Mouse (Mus musculus) 3134 (cell line): ENCODE measurements around the gene Grk1.

Experiments used
- DNase-seq: peaks from one replicate; pipeline ENCODE4 v3.0.0-alpha.2; 2011; ENCODE audit warnings: low spot score; ENCODE audit not compliant: insufficient read length; ENCODE audit errors: extremely low read depth

Grk1 gene

DNA sequence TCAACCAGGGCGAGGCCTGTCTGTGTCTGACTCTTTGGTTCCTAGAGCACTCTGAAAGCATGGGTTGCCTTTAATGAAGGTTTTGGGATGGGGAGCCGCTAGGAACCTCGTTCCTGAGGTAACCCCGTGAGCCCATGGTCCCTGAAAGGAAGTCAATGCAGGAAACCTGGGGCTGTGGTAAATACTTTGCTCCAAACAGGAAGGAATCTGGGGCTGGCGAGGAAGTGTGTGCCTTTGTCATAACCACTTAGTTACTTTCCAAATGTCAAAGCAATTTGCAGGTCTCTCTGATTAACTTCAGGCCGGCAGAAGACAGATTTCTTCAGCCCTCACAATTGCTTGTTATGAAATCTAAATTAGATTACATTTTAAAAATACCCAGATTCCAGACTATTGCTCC lies 22.5 kb downstream of the Grk1 start:
- DNase-seq = no peak

DNA sequence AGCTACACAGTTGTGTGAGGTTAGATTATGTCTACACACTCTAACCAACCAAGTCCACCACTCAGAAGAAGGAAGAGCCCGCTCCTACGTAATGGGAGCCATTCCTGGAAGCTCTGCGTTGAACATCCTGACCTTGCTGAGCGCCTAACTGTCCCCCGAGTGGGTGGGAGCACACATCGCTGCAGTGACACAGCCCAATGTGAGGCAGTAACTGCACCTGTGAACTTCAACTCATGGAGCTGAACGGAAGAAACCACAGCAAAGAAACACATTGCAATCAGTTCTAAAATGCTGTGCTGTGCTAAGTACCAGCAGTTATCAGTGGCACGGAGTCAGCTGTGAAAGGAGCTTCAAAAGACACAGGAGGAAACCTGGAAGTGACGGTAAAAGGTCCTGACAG lies 23.3 kb downstream of the Grk1 start:
- no peak for DNase-seq

DNA sequence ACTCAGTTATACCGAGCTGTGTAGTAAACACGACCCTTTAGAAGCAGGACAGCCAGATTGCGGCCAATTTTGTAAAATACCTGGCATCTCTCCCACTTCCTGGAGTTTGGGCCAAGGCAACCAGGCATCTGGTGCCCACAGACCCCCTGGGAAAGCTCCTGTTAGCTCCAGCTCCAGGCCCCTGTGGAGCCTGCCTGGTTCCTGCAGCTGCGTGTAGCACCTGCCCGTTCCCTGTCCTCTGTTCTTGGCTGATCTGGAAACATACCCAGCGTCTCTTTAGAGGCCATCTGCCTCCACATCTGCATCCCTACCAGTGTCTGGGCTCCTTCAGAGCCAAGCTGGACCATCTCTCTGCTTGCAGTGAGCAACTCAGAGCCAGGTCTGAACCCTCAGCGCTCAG lies 25.5 kb downstream of the Grk1 start:
- no peak for DNase-seq

DNA sequence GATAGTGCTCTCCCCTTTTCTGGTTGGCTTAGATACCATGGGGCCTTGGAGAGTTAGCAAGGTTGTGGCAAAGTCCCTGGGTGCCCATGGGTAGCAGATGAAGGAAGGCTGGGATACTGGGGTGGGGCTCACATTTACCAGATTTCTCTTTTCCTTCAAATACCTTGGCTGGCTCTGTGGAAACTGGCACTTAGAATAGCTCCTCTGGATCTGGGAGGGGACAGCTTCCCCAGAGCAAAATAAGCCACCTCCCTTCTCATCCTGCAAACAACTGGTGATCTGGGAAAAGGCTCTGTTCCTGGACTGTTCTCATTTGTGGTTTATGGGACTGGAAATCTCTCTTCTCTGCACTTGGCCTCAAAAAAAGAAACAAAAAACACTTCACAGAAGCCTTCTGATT lies 26.0 kb downstream of the Grk1 start:
- no peak for DNase-seq

DNA sequence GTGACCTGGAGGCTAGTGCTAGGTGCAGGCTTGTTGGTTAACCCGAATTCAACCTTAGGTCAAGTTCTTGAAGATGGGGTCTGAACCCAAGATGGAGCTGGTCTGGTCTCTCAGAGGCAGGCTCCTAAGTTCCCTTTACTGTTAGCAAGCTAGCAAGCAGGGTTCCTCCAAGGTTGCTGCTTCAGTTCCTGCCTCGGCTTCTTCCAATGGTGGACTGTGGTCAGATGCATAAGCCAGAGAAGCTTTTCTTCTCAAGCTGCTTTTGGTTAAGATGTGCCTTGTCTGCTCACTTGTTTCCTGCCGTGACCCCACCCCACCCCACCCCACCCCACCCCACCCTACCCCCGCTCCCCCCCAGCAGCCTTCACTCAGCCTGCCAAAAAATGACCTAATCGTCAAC lies 28.2 kb downstream of the Grk1 start:
- no peak for DNase-seq

DNA sequence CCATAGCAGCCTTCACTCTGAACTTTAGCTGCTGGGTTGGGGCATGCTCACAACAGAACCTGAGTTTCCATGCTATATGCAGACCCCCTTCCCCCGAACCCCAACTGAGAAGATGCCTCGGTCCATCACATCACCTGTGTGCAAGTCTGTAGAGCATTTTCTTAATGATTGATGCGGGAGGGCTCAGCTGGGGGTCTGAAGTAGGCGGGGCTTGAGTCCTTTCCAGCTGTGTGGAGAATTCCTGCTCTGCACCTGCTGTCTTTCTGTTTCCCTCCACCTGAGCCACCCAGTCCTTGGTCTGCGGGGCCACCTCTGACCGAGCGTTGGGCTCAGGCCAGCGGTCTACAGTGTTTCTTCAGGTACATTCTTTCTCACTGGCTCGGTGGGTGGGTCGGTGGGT lies 30.0 kb downstream of the Grk1 start, which contains the start of gene Tmem255b:
Gene Tmem255b, plus strand, starts transcription at position 301 of the 400 bp plus-strand sequence.
- no peak for DNase-seq

DNA sequence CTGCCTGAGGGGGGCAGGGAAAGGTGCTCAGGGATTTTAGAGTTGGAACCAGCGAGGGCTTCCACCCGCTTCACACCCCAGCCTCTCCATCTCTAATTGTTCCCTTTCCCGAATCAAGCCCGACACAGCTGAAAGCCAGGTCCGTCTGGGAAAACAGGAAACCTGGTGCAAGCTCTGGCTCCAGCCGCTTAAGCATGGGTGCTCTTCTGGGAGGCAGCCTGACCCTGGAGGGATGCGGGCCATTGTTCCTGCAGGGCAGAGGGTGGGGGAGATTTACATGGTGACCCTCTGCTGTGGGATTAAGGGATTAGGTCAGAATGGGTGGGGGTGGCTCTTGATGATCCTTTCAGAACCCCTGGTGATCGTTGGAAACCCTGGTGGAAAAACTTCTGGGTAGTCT lies 31.2 kb downstream of the Grk1 start:
- no peak for DNase-seq

DNA sequence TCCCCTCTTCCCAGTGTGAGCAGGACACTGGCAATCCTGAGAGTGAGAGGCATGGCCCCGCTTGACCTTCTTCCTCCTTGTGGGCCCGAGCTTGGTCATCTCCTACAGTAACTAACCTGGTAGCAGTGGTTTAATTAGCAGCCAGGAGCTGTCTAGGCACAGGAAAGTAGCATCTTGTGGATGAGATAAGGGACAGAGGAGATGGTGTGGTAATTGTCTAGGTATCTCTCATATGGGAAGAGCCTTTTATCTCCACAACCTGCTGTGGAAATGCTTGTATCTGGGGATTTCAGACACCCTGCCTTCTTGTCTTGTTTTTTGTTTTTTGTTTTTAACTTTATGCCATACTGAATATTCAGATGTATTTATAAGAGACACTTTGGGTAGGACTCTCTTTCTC lies 32.6 kb downstream of the Grk1 start:
- no peak for DNase-seq

DNA sequence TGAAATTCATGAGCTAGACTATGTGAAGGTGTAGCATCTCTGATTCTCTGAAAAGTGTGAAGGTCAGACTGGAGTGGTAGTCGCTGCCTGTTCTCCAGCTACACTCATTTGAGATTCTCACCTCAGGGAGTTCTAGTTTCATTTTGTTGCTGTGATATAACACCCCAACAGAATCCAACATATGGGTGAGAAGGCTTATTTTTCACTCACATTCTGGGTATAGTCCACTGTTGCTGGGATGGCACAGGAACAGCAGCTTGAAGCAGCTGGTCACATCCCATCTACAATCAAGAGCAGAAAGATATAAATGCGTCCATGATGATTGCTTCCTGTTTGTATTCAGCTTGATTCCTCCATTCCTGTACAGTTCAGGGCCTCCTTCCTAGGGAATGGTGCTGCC lies 37.3 kb downstream of the Grk1 start:
- DNase-seq = no peak

DNA sequence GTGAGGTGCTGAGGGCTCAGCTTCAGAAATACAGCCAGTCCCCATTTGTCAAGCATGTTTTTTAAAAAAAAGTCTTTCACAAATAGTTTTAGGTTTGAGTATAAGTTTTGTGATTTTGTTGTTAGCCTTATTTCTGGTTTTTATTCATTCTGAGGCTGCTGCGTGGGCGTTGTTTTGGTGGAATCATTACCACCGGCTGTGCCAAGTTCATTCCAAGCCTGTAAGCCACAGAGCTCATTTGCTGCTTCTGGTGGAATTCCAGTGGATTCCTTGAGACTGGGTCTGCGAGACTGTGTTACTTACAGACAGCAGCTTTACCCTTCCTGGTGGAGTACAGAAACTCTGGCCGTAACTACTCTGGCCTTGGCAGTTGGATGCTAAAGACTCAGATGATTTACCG lies 41.6 kb downstream of the Grk1 start:
- DNase-seq = no peak

DNA sequence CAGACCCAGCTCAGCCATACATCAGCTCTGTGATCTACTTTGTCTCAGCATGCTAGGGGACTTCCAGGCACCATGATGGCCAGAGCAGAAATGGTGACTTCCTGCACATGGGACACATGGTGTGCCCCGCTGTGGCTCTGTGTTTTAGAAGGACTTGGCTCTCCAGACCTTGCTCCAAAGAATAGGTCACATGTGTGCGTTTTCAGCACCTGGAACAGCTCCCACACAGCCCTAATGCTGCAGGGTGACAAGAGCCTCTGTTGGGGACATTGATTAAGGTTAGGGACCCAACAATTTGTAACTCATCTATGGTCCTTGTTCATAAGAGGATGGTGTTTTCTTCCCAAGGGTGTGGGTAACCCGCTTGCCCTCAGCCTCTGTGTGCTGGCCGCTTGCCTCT lies 43.3 kb downstream of the Grk1 start:
- no peak for DNase-seq

DNA sequence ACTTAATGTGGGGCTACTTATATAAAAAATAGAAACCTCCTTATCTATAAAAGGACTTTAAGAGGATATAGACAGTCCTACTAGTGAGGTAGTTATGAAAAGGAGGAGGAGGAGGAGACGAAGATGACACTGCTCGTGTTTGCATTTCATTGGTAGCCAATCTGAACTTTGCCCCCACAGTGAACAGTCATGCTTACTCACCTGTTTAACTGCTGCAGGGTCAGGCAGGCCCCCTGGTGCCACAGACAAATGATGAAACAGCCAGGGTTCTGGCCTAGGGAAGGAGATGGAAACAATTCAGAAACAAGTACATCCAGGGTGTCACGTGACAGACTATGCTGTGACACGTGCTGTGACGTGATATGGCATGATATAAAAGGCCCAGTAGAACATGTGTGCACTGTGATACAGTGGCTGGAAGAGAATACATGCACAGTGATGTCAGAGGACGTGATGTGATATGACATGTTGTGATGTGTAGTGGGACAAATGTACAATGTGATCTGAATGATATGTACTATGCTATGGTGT lies 46.9 kb downstream of the Grk1 start:
- no peak for DNase-seq

DNA sequence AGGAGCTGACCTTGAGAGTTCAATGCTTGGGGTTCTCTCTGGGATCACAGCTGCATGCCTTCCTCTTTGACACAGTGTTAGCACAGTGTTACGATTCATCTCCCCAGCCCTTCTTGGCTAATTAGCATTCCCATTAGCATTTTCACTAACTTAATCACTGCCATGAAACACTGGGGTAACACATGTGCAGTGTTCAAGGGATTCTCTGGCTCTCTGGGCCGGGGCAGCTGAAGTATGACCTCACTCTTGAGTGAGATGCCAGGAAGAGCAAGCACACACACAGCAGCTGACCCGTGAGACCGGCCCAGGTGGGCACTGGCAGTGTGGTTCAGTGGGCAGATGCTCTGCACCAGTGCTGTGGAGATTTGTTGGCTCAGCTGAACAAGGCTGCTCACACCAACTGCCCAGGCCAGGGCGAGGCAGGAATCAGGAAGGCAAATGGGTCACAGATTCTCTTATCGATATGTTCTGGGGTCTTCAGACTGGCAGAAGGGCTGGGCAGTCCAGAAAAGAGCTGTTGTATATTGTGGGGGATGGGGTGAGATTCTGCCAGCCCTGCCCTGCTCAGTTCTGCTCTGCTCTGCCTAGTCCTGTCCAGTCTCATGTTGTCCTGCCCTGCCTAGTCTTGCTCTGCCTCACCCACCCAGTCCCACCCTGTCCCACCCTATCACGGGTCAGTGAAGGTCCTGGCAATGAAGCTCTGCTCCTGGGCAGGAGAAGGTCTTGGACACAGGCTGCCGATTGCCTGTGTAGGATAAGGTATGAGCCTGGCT lies 49.6 kb downstream of the Grk1 start:
- DNase-seq = no peak

DNA sequence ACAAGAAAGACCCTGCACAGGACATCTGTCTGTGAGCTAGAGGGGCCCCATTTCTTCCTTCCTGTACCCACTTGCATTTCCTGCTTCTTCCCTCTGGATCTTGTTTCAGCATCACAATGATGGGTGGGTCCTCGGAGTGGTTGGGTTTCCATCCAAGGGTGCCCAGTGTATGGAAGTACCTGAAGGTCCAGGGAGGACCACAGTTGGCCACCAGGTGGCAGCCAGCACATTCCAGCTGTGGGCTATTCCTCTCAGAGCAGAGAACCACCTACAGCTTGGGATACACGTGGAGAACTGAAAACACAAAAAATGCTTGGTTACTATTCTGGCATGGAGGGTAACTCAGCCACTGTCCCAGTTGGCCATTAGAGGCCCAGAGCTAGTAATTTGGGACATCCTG lies 50.4 kb downstream of the Grk1 start:
- DNase-seq = peak; percentile 25

DNA sequence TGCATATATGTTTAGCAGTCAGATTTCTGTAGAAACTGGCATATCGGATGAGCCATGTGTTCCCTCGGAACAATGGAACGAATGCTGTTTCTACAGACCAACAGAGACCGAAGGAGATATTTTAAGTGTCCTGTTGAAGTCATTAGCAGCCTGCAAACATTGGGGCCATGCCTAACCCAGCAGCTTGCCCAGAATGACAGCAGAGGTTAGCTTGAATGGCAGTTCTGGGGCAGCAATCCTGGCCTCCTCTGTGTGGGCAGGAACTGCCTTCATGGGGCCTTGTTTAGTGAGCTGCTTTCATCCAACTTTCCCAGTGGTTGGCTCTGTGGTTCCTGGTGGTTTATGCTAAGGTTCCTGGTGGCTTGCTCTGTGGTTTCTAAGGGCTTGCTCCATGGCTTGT lies 54.5 kb downstream of the Grk1 start:
- no peak for DNase-seq

DNA sequence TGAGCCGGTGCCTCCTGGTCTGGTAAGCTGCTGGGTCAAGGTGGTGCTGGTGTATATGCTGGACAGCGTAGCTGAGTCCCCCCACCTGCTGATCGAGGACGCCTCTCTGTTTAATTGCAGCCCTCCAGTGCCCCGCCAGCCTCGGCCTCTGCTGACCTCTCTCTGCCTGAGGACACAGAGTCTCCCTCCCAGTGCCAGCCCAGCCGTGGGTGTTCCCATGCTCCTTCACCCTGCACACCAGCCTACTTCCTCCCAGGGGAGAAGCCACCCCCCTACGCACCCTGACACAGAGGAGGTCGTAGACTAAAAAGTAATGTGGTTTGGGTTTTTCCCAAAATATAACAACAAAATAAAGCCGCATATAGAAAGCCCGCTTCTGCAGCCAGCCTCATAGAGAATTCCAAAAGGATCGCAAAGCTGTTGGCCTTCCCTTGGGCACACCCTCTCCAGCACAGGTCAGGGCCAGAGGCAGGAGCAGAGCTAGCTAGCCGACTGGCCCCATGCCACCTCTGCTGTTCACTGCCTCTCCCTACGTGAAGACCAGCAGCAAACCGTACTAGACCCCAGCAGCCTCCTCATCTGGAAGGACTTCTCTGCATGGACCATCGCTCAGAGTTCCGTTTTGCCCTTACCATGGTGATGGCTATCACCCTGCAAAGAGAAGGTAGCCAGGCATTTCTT lies 56.3 kb downstream of the Grk1 start:
- DNase-seq = no peak

DNA sequence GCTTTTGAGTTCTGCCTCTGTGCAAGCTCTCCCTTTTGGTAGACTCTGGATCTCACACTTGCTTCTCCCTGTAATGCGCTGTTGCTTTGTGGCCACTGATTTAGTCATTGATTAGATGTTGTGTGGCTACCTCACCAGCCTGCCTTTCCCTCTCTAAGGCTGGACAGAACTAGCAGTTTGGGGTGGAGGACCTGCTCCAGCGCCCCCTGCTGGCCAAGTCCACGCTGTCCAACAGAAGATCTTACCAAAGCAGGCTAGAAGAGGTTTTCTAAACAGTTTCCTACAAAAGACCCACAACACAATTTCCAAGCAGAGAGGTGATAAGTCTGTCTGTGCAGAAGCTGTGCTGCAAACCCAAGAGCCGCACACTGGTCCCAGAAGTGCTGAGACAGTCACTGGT lies 57.0 kb downstream of the Grk1 start:
- DNase-seq = peak; percentile 58

DNA sequence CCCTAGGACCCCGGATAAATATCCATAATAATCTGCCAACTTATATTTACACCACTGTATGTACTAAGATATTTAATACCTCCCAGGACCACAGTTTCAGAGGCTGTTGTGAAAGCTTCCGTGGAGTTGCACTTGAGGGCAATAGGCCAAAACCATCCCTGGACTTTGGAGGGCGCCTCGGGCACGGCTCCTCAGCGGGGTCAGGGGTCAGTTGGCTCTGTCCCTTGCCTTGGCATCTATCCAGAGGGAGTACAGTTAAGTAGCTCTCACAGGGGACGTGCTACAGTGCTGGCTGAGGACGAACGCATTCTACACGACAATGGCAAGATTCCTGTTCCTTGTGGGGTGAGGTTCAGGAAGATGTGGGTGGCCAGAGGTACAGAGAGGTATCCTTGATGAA lies 57.5 kb downstream of the Grk1 start:
- DNase-seq = peak; percentile 80

DNA sequence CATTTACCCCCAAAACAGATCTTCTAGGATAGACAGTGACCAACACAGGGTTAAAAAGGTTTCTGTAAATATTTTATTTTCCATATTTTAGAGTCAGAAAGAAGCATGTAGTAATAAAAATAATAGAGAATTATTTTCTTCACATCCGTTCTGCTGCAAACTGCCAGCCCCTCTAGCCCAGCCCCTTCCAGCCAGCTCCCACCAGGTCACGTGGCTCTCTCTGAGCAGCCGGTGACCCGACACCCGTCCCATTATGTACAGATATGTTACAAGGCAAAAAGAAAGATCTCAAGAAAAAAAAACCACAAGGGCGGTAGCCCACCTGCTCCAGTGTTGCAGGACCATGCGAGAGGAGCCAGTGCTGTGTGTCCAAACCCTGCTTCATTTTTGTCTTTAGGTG lies 60.4 kb downstream of the Grk1 start:
- no peak for DNase-seq

DNA sequence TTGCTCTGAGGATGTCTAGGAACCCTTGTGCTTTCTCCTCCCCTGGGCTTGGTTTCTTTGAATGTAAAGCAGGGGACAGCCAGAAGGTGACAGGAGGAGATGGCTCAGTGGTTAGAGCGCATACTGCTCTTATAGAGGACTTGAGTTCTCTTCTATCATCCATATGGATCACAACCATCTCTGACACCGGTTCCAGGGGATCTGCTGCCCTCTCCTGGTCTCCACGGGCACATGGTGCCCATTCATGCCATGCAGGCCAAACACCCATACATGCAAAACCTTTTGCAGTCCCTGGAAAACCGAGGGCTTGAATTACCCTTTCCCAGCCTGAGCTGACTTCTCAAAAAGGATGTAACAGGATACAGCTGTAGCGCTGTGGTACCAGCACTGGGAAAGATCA lies 62.1 kb downstream of the Grk1 start:
- DNase-seq = no peak

DNA sequence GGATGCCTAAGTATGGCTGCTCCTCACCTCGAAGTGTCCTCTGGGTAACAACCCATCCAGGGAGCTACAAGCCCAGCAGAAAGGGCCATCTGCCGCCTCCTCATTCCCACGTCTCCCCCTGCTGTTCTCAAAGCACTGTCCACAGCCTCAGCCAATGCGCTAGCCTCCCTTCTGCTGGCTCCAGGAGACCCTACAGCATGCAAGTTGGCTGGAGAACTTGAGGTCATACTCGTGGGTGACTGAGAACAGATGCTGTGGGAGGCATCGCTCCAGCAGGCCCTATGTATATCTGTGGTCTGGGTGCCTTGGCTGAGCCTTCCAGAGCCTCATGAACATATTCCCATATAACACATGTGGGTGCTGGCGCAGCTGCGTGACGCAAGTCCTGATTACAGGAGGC lies 63.9 kb downstream of the Grk1 start:
- no peak for DNase-seq

DNA sequence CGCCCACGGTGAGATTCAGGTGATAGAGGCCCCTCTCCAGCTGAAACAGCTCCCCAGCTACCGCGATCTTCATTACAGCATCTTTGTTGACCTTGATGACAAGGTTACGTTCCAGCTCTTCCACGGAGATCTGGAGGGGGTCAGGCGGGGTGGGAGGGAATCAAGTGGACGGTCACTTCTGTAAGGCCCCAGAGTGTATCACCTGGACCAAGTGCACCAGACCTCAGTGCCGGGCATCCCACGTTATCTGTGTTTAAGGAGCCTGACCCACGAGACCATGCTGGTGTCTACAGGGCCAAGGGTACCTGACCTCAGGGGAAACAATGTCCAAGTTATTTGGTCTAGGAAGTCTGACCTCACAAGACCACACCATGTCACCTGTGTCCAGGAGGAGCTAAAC lies 66.6 kb downstream of the Grk1 start:
- DNase-seq = no peak
